Mouse (Mus musculus) E14TG2a.4 (cell line): Measurements from ENCODE around the gene Nkain1.

Source experiments
- CTCF ChIP-seq: conservative IDR thresholded peaks from 2 replicates; pipeline ENCODE4 v1.5.1; 2014; ENCODE audit warnings: low read length
- POU5F1 ChIP-seq: IDR thresholded peaks from 2 replicates; pipeline ENCODE4 v1.6.1; 2014; ENCODE audit warnings: low read length, borderline replicate concordance

DNA sequence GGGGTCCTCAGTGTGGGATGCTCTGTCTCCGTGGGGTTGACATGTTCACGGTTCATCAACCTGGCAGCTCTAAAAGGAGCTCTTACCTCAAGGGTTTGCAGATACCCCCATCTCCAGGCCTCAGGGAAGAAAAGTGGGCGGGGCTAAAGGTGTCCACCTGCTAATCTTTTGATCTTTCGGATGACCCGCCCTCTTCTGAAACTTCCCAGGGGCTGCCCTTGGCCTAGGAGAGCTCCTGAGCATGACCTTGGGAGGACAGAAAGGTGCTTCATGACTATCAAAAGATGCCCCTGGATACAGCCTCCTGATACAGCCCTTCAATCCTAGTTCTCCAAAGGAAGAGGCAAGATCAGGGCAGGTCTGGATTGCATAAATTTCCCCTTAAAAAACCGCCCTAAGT, 3.1 kb upstream of the Nkain1 start:
- TF ChIP-seq CTCF, result no peak
- no peak for TF ChIP-seq POU5F1
